Mouse (Mus musculus) gastrocnemius, postnatal 36 days (tissue): ENCODE data around the gene Zfp599. TPM values are rescaled to one million over a fixed set of nuclear protein-coding genes. Genes with fewer than 3 reads are reported as not detected.
"Not testable (repeated sequence)": the region's sequence is repeated elsewhere in the genome, so short reads cannot be mapped to it uniquely, and the experiment has no call there.

Source experiments
- DNase-seq, 2 experiments: peaks; one replicate each; pipeline ENCODE4 v3.0.0; 2022
- intact Hi-C: fragments of 180-260 bp; cut with DNase I; formaldehyde crosslinking; loops from one replicate; pipeline ENCODE4 v1.15.1; 2025
- long read RNA-seq, 2 experiments: library from polyadenylated mRNA; stranded (forward); transcript quantifications; one replicate each; pipeline ENCODE4 v2.0.0; 2021
- total RNA-seq, 2 experiments: library from RNA; stranded (reverse); gene quantifications; 2 replicates each; pipeline ENCODE4 v1.2.3; 2021

The Zfp599 gene
- not detected for total RNA-seq
- long read RNA-seq, experiment 1 = 0 reads
- long read RNA-seq, experiment 2 = 0 reads

GRCm38 (mm10) chr9:22259184-22260091 lies at the start of gene Zfp599:
Zfp599 (minus strand) TSS chr9:22259895.
- DNase-seq = peak in 1 of 2 experiments; percentile 17
- intact Hi-C loops = no loop called here

GRCm38 (mm10) chr9:22307920-22308262 lies 48.2 kb upstream of the Zfp599 start:
- DNase-seq, intact Hi-C loops: not testable (repeated sequence)

GRCm38 (mm10) chr9:22307156-22307919 lies 47.6 kb upstream of the Zfp599 start, which contains the start of gene Zfp810:
Zfp810 (minus strand) TSS chr9:22307648.
- peak; percentile 76 to 80 for DNase-seq
- intact Hi-C loops = no loop called here

GRCm38 (mm10) chr9:22306726-22307125 lies 47.0 kb upstream of the Zfp599 start:
- intact Hi-C loops = no loop called here
- DNase-seq = no peak

GRCm38 (mm10) chr9:22302199-22302598 lies 42.5 kb upstream of the Zfp599 start:
- intact Hi-C loops = no loop called here

GRCm38 (mm10) chr9:22278733-22279132 lies 19.0 kb upstream of the Zfp599 start:
- intact Hi-C loops = no loop called here
- DNase-seq = no peak

More at GRCm38 (mm10) chr9:22302199-22302598, 42.5 kb upstream of the Zfp599 start:
- no peak for DNase-seq

- intact Hi-C loops = no loop called here
- no peak for DNase-seq
These were observed 9.2 kb upstream of the Zfp599 start for GRCm38 (mm10) chr9:22268886-22269285.

GRCm38 (mm10) chr9:22262611-22263010 lies 2.9 kb upstream of the Zfp599 start:
- intact Hi-C loops = no loop called here

GRCm38 (mm10) chr9:22261594-22261993 lies 1.9 kb upstream of the Zfp599 start:
- no peak for DNase-seq
- intact Hi-C loops = no loop called here

More at GRCm38 (mm10) chr9:22262611-22263010, 2.9 kb upstream of the Zfp599 start:
- DNase-seq = no peak

GRCm38 (mm10) chr9:22260092-22260422 lies 362 bp upstream of the Zfp599 start:
- DNase-seq = no peak

GRCm38 (mm10) chr9:22258784-22259183 lies 911 bp downstream of the Zfp599 start:
- intact Hi-C loops = no loop called here
- no peak for DNase-seq

More at GRCm38 (mm10) chr9:22260092-22260422, 362 bp upstream of the Zfp599 start:
- intact Hi-C loops = no loop called here

- DNase-seq = no peak
These were observed 3.1 kb downstream of the Zfp599 start for GRCm38 (mm10) chr9:22256579-22256978.

GRCm38 (mm10) chr9:22244242-22244641 lies 15.5 kb downstream of the Zfp599 start:
- DNase-seq = no peak
- intact Hi-C loops = no loop called here

More at GRCm38 (mm10) chr9:22256579-22256978, 3.1 kb downstream of the Zfp599 start:
- intact Hi-C loops = no loop called here

- intact Hi-C loops = no loop called here
- DNase-seq = no peak
These were observed 19.7 kb downstream of the Zfp599 start for GRCm38 (mm10) chr9:22240001-22240400.

- no peak for DNase-seq
- intact Hi-C loops = loop anchor here (5.0 to 10.0 kb wide), 2 partner anchors 97 to 174 kb away; no protein-coding TSS in a partner anchor
These were observed 29.1 kb downstream of the Zfp599 start for GRCm38 (mm10) chr9:22230556-22230955.

GRCm38 (mm10) chr9:22230061-22230460 lies 29.6 kb downstream of the Zfp599 start:
- intact Hi-C loops = loop anchor here (5.0 to 10.0 kb wide), 2 partner anchors 97 to 175 kb away; no protein-coding TSS in a partner anchor
- DNase-seq = no peak

GRCm38 (mm10) chr9:22229386-22230026 lies 30.2 kb downstream of the Zfp599 start:
- DNase-seq = no peak
- intact Hi-C loops = loop anchor here (5.0 to 10.0 kb wide), 2 partner anchors 98 to 175 kb away; no protein-coding TSS in a partner anchor

GRCm38 (mm10) chr9:22226846-22227245 lies 32.8 kb downstream of the Zfp599 start:
- DNase-seq = no peak
- intact Hi-C loops = no loop called here

- DNase-seq, intact Hi-C loops: not testable (repeated sequence)
These were observed 33.4 kb downstream of the Zfp599 start for GRCm38 (mm10) chr9:22226389-22226673.

GRCm38 (mm10) chr9:22225581-22226388 lies 33.9 kb downstream of the Zfp599 start, which contains the start of gene Zfp809:
Zfp809 (plus strand) TSS chr9:22225714.
- intact Hi-C loops = no loop called here
- peak; percentile 100 for DNase-seq
